Mouse (Mus musculus) embryonic fibroblast, embryonic 13.5 days (primary cell): ENCODE measurements around the gene Rtca. TPM values are rescaled to one million over a fixed set of nuclear protein-coding genes. Genes with fewer than 3 reads are reported as not detected.

Experiments
- H3K27ac ChIP-seq: 2 replicates; pipeline ENCODE4 v1.5.1; 2012; ENCODE audit warnings: low read length, control low read depth, inconsistent platforms; ENCODE audit not compliant: insufficient read depth
- H3K4me1 ChIP-seq: 2 replicates; pipeline ENCODE4 v1.6.1; 2011; ENCODE audit warnings: low read length; ENCODE audit not compliant: control insufficient read depth, insufficient read depth
- H3K4me3 ChIP-seq: 2 replicates; pipeline ENCODE4 v1.5.1; 2011; ENCODE audit warnings: mild to moderate bottlenecking, control low read depth, low read length; ENCODE audit not compliant: insufficient read depth
- CTCF ChIP-seq: IDR thresholded peaks from 2 replicates; pipeline ENCODE4 v1.5.1; 2011; ENCODE audit warnings: mild to moderate bottlenecking, control low read depth, low read length, moderate library complexity, borderline replicate concordance; ENCODE audit not compliant: insufficient read depth
- POLR2A ChIP-seq: IDR thresholded peaks from 2 replicates; pipeline ENCODE4 v1.6.1; 2011; ENCODE audit warnings: low read depth, mild to moderate bottlenecking, control low read depth, low read length, moderate library complexity
- polyA plus RNA-seq: library from polyadenylated mRNA; stranded (reverse); fragments of >200 nt; gene quantifications from 2 replicates; pipeline ENCODE4 v1.2.4, GENCODE M21; 2011; ENCODE audit warnings: low read depth; ENCODE audit not compliant: missing spikeins, insufficient read length

The Rtca gene
- polyA plus RNA-seq, result 44.7 and 45.1 TPM in 2 replicates

GRCm38 (mm10) chr3:116507772-116508351 is at the start of gene Rtca:
Gene Rtca, minus strand, starts transcription at chr3:116508208.
- Histone ChIP-seq H3K27ac (no peak within 1 kb of the TSS), H3K4me3 (peak within 1 kb of the TSS; percentile 99), H3K4me1 (peaks cover 3% of the 10 kb centered on the region; the same call in 1 of the 2 replicates)
- peak; percentile 83 for TF ChIP-seq CTCF
- peak; percentile 66 for TF ChIP-seq POLR2A

- TF ChIP-seq CTCF (no peak), POLR2A (no peak)
- peaks cover 6% of the 10 kb centered on the region for H3K4me1 ChIP-seq
- H3K4me3 ChIP-seq, result no peak overlapping the region
- H3K27ac ChIP-seq, result peak overlapping the region; percentile 81; the same call in 1 of the 2 replicates
Observed at GRCm38 (mm10) chr3:116551362-116551761, 43.4 kb upstream of the Rtca start.

- TF ChIP-seq CTCF, result no peak
- no peak for TF ChIP-seq POLR2A
- no peak overlapping the region for H3K4me3 ChIP-seq
- peaks cover 6% of the 10 kb centered on the region for H3K4me1 ChIP-seq
- H3K27ac ChIP-seq, result no peak overlapping the region
Observed at GRCm38 (mm10) chr3:116547430-116547829, 39.4 kb upstream of the Rtca start.

- Histone ChIP-seq H3K4me1 (no peaks in the 10 kb centered on the region), H3K4me3 (no peak overlapping the region), H3K27ac (no peak overlapping the region)
- TF ChIP-seq CTCF (no peak), POLR2A (no peak)
Observed at GRCm38 (mm10) chr3:116542532-116542931, 34.5 kb upstream of the Rtca start.

- Histone ChIP-seq H3K4me3 (no peak overlapping the region), H3K27ac (no peak overlapping the region), H3K4me1 (no peaks in the 10 kb centered on the region)
- TF ChIP-seq POLR2A (no peak), CTCF (no peak)
Observed at GRCm38 (mm10) chr3:116542070-116542469, 34.1 kb upstream of the Rtca start.

GRCm38 (mm10) chr3:116537200-116537573 is 29.2 kb upstream of the Rtca start:
- H3K4me1 ChIP-seq, result no peaks in the 10 kb centered on the region; the same call in 1 of the 2 replicates
- no peak overlapping the region for H3K4me3 ChIP-seq
- TF ChIP-seq CTCF (no peak), POLR2A (no peak)
- no peak overlapping the region for H3K27ac ChIP-seq

GRCm38 (mm10) chr3:116536428-116537199 is 28.6 kb upstream of the Rtca start:
- no peak overlapping the region for H3K4me3 ChIP-seq
- TF ChIP-seq POLR2A (no peak), CTCF (no peak)
- no peaks in the 10 kb centered on the region; the same call in 1 of the 2 replicates for H3K4me1 ChIP-seq
- no peak overlapping the region for H3K27ac ChIP-seq

GRCm38 (mm10) chr3:116530826-116531225 is 22.8 kb upstream of the Rtca start:
- Histone ChIP-seq H3K4me1 (no peaks in the 10 kb centered on the region), H3K4me3 (no peak overlapping the region), H3K27ac (no peak overlapping the region)
- TF ChIP-seq POLR2A, result no peak
- TF ChIP-seq CTCF, result no peak

GRCm38 (mm10) chr3:116529741-116530140 is 21.7 kb upstream of the Rtca start:
- TF ChIP-seq CTCF, result no peak
- TF ChIP-seq POLR2A, result no peak
- Histone ChIP-seq H3K27ac (no peak overlapping the region), H3K4me1 (no peaks in the 10 kb centered on the region), H3K4me3 (no peak overlapping the region)

GRCm38 (mm10) chr3:116520141-116520761 is 12.2 kb upstream of the Rtca start:
- no peak overlapping the region for H3K27ac ChIP-seq
- no peaks in the 10 kb centered on the region for H3K4me1 ChIP-seq
- H3K4me3 ChIP-seq, result no peak overlapping the region
- TF ChIP-seq POLR2A, result no peak
- TF ChIP-seq CTCF, result no peak
